Mouse (Mus musculus): ENCODE data around the gene Ildr2. TPM values are rescaled to one million over a fixed set of nuclear protein-coding genes. Genes with fewer than 3 reads are reported as not detected.

Gene Ildr2
- polyA plus RNA-seq, 1 experiment from 2014 or later: 5.1 TPM

DNA sequence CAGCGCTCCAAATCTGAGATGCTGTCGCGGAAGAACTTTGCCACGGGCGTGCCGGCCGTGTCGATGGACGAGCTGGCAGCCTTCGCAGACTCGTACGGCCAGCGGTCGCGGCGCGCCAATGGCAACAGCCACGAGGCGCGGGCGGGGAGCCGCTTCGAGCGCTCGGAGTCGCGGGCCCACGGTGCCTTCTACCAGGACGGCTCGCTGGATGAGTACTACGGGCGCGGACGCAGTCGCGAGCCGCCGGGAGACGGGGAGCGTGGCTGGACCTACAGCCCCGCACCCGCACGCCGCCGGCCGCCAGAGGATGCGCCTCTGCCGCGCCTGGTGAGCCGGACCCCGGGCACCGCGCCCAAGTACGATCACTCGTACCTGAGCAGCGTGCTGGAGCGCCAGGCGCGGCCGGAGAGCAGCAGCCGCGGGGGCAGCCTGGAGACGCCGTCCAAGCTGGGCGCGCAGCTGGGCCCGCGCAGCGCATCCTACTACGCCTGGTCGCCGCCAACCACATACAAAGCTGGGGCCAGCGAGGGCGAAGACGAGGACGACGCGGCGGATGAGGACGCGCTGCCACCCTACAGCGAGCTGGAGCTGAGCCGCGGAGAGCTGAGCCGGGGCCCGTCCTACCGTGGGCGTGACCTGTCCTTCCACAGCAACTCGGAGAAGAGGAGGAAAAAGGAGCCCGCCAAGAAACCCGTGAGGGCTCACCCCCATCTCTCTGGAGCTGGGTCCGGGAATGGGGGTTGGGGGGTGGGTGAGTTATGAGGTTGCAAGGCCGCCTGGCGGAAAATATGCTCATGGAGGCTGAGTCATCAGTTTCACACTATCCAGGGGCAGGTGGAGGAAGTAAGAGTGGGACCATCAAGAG, 55.1 kb downstream of the Ildr2 start:
- no peaks in the 10 kb centered on the region for H3K9me3 ChIP-seq

DNA sequence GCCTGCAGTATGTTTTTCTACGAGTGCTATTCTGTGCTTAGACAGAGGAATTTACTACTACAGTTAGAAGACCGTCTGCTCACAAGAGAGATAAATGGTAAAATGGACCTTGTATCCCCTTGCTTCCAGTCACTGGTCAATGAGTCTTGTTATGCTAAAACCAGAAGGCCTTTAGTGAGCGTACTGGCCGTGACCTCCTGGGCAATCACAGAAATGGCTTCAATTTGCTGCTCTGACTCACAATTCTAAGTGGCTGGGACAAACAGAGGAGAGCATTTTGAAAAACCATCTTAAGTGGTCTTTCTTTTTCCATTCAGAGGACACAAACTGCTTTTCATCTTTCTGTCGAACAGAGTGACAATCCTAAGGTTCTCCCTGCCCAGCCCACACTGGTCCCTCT, 57.2 kb downstream of the Ildr2 start:
- no peak for ATAC-seq (ENCODE audit: low FRiP score, low read depth)
- H3K9ac ChIP-seq: no peak overlapping the region
- H3K9me3 ChIP-seq: no peaks in the 10 kb centered on the region
- peaks cover 17% of the 10 kb centered on the region; the same call in 1 of the 2 replicates for H3K27me3 ChIP-seq (replicated peaks)
- no peak overlapping the region for H3K4me3 ChIP-seq
- H3K4me2 ChIP-seq (replicated peaks): no peak overlapping the region
- H3K4me1 ChIP-seq: peaks cover 5% of the 10 kb centered on the region; the same call in 1 of the 2 replicates
- H3K36me3 ChIP-seq: peaks cover 2% of the 10 kb centered on the region; the same call in 1 of the 2 replicates
- 63% methylated on average over 5 of the region's 5 CpGs for WGBS
- no peak overlapping the region for H3K27ac ChIP-seq

More for the DNA sequence above, 55.1 kb downstream of the Ildr2 start:
- H3K27ac ChIP-seq: no peak overlapping the region
- peaks cover 17% of the 10 kb centered on the region; the same call in 1 of the 2 replicates for H3K27me3 ChIP-seq (replicated peaks)
- ATAC-seq (ENCODE audit: low FRiP score, low read depth): peak; percentile 78
- peak overlapping the region; percentile 90 for H3K4me2 ChIP-seq (replicated peaks)
- peaks cover 5% of the 10 kb centered on the region; the same call in 1 of the 2 replicates for H3K4me1 ChIP-seq
- peak overlapping the region; percentile 70 for H3K9ac ChIP-seq
- H3K4me3 ChIP-seq: peak overlapping the region; percentile 57
- WGBS: 1% methylated on average over 94 of the region's 94 CpGs
- H3K36me3 ChIP-seq: peaks cover 2% of the 10 kb centered on the region; the same call in 1 of the 2 replicates

DNA sequence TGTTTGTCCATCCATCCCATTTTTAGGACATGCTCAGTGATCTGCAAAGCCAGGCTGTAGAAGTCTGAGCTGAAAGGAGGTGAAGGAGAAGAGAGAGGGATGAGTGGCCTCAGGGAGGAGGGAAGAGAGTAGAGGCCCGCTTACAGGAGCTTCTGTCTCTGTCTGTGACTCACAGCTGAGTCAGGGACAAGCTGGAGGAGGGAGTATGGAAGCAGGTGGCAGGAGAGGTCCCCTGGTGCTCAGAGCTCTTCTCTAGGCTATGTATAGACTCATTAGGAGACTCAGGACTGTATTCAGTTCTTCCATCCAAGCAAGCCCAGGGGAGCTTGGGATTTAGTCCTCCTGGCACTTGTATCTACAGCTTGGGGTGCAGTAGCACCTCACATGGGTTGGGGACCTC, 59.7 kb downstream of the Ildr2 start:
- H3K36me3 ChIP-seq: peaks cover 2% of the 10 kb centered on the region; the same call in 1 of the 2 replicates
- no peaks in the 10 kb centered on the region for H3K9me3 ChIP-seq
- no peak overlapping the region for H3K9ac ChIP-seq
- no peak overlapping the region for H3K27ac ChIP-seq
- no peak overlapping the region for H3K4me2 ChIP-seq (replicated peaks)
- WGBS: 83% methylated on average over 1 of the region's 1 CpGs
- H3K4me1 ChIP-seq: peaks cover 2% of the 10 kb centered on the region; the same call in 1 of the 2 replicates
- H3K4me3 ChIP-seq: no peak overlapping the region
- no peak for ATAC-seq (ENCODE audit: low FRiP score, low read depth)
- 0 out of 2 replicates have a peak, but pooled peaks cover 6% of the 10 kb centered on the region for H3K27me3 ChIP-seq (replicated peaks)

DNA sequence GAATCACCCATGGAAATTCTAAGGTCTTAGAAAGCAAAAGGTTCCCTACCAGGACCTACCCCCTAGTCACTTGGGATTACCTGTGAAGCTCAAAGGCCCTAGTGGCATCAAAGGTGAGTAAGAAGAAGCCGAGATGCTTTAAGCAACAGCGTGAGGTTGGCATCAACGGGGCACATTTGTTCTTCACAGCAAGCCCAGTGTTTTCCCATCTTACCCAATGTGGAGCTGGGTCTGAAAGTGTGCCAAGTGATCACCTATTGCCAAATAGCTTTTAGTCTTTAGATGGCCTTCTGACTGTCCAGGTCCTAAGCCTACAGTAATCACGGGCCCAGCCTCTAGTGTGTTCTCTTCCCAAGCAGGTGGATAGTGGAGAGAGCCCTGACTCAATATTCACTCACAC, 61.8 kb downstream of the Ildr2 start:
- H3K27ac ChIP-seq: no peak overlapping the region
- no peak overlapping the region for H3K4me2 ChIP-seq (replicated peaks)
- ATAC-seq (ENCODE audit: low FRiP score, low read depth): no peak
- H3K27me3 ChIP-seq (replicated peaks): no peaks in the 10 kb centered on the region
- H3K4me1 ChIP-seq: no peaks in the 10 kb centered on the region
- no peaks in the 10 kb centered on the region for H3K9me3 ChIP-seq
- WGBS: 89% methylated on average over 4 of the region's 4 CpGs
- H3K4me3 ChIP-seq: no peak overlapping the region
- H3K36me3 ChIP-seq: peaks cover 2% of the 10 kb centered on the region; the same call in 1 of the 2 replicates
- H3K9ac ChIP-seq: no peak overlapping the region

DNA sequence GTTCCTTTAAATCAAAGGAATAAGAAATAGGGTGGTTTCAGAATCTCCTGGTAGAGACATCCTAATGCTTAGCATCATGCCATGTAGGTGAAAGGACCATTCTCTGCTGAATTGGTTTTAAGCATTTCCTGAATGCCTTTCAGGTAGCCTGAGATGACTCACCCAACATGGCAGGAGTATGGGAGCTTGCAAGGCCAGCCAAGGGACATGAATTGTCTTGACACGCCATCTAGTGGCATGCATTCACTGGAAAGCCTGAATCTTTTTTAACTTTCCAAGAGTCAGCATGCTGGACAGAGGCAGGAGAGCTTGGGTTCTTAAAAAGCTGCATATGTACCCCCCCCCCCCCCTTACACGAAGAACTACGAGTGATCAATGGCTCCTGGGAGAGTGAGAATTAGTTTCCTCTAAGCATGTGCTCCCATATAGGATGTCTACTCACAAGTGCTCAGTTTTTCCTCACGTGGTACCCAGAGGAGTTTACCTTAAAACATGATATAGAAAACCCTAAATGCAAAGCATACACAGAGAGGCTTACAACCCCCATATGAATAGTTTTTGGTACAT, 65.3 kb downstream of the Ildr2 start:
- H3K27ac ChIP-seq: no peak overlapping the region
- H3K4me3 ChIP-seq: no peak overlapping the region
- H3K9me3 ChIP-seq: no peaks in the 10 kb centered on the region
- no peaks in the 10 kb centered on the region for H3K36me3 ChIP-seq
- ATAC-seq (ENCODE audit: low FRiP score, low read depth): 0 out of 2 replicates have a peak, but pooled peaks have one; percentile 44
- 23% methylated on average over 4 of the region's 4 CpGs for WGBS
- no peaks in the 10 kb centered on the region for H3K27me3 ChIP-seq (replicated peaks)
- no peaks in the 10 kb centered on the region for H3K4me1 ChIP-seq
- no peak overlapping the region for H3K4me2 ChIP-seq (replicated peaks)
- H3K9ac ChIP-seq: no peak overlapping the region

DNA sequence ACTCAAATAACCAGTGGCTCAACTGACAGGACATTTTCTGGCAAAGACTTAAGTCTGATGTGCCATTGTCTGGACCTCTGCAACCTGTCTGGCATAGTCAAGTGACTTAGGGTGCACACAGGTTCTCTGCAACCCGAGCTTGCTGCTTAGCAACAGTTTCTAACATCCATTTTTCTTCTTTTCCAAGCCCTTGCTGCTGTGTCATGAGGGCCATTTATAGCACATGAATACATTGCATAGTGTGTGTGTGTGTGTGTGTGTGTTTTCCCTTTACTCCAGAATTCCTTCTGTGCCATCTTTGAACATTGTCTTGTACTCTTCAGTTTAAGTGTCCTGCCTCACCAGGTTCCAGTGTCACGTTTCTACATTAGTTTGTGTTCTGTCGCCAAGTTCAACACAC, 72.5 kb downstream of the Ildr2 start:
- H3K4me3 ChIP-seq: no peak overlapping the region
- no peak for ATAC-seq (ENCODE audit: low FRiP score, low read depth)
- H3K4me2 ChIP-seq (replicated peaks): no peak overlapping the region
- no peaks in the 10 kb centered on the region for H3K27me3 ChIP-seq (replicated peaks)
- H3K4me1 ChIP-seq: no peaks in the 10 kb centered on the region
- no peaks in the 10 kb centered on the region for H3K9me3 ChIP-seq
- no peak overlapping the region for H3K27ac ChIP-seq
- WGBS: 77% methylated on average over 3 of the region's 3 CpGs
- H3K36me3 ChIP-seq: no peaks in the 10 kb centered on the region
- no peak overlapping the region for H3K9ac ChIP-seq

DNA sequence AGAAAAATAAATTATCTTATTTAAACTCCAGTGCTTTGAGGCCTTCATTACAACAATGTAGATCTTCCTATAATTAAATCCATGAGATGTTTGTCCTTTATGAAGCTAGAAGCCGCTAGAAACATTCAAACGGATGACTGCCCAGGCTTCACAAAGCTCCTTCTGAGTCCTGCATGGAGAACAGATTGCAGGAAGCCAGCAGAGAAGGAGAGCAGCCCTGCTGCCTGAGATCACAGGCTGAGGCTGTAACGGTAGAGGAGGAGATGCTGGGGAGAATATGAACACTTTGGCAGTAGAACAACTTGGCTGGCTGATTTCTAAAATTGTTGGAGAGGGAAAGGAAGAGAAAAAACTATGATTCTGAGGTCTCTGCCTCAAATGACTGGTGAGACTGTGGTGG, 76.8 kb downstream of the Ildr2 start:
- no peaks in the 10 kb centered on the region for H3K9me3 ChIP-seq
- H3K4me1 ChIP-seq: no peaks in the 10 kb centered on the region
- no peak overlapping the region for H3K4me2 ChIP-seq (replicated peaks)
- no peaks in the 10 kb centered on the region for H3K27me3 ChIP-seq (replicated peaks)
- WGBS: 60% methylated on average over 3 of the region's 3 CpGs
- no peaks in the 10 kb centered on the region for H3K36me3 ChIP-seq
- H3K9ac ChIP-seq: no peak overlapping the region
- H3K4me3 ChIP-seq: no peak overlapping the region
- no peak for ATAC-seq (ENCODE audit: low FRiP score, low read depth)
- no peak overlapping the region for H3K27ac ChIP-seq

DNA sequence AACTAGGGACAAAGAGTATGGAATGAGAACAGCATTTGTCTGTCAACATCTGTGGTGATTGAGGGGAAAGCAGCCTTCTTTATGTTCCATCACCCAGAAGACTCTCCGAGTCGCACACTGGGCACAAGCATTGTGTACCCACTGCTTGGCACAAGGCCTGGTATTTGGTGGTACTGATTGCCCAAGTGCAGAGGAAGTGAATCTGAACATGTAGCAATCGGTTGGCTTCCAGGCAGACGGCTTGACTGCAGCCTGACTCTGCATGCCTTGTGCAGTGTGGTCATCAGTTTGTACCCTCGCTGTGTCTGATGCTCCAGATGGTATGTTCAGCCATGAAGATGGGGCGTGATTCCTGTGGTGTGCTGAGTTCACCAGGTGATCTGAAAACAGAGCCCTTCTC, 85.2 kb downstream of the Ildr2 start:
- no peak overlapping the region for H3K27ac ChIP-seq
- no peak overlapping the region for H3K9ac ChIP-seq
- no peak overlapping the region for H3K4me3 ChIP-seq
- 91% methylated on average over 6 of the region's 6 CpGs for WGBS
- H3K27me3 ChIP-seq (replicated peaks): peaks cover 6% of the 10 kb centered on the region; the same call in 1 of the 2 replicates
- H3K4me1 ChIP-seq: peaks cover under 1% of the 10 kb centered on the region; the same call in 1 of the 2 replicates
- no peak for ATAC-seq (ENCODE audit: low FRiP score, low read depth)
- H3K36me3 ChIP-seq: no peaks in the 10 kb centered on the region
- H3K9me3 ChIP-seq: no peaks in the 10 kb centered on the region
- H3K4me2 ChIP-seq (replicated peaks): no peak overlapping the region

DNA sequence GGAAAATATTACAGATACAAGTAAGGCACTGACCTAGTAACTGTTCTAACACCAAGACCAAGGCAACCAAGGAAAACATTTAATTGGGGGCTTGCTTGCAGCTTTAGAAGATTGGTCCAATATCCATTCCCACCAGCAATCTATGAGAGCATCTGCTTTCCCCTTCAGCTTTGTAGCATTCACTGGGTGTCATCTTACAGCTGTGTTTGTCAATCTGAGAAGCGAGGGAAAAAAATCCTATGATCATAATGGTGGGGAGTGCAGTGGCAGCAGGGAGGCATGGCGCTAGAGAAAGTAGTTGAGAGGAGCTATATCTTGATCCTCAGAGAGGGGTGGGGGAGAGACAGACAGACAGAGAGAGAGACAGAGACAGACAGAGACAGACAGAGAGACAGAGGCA, 88.1 kb downstream of the Ildr2 start:
- 79% methylated on average over 2 of the region's 2 CpGs for WGBS
- Histone ChIP-seq H3K9ac (no peak overlapping the region), H3K4me3 (no peak overlapping the region), H3K4me2 (replicated peaks) (no peak overlapping the region), H3K4me1 (peaks cover 6% of the 10 kb centered on the region; the same call in 1 of the 2 replicates), H3K9me3 (no peaks in the 10 kb centered on the region), H3K27me3 (replicated peaks) (peaks cover 9% of the 10 kb centered on the region; the same call in 1 of the 2 replicates), H3K27ac (no peak overlapping the region), H3K36me3 (no peaks in the 10 kb centered on the region)
- ATAC-seq (ENCODE audit: low FRiP score, low read depth): no peak

DNA sequence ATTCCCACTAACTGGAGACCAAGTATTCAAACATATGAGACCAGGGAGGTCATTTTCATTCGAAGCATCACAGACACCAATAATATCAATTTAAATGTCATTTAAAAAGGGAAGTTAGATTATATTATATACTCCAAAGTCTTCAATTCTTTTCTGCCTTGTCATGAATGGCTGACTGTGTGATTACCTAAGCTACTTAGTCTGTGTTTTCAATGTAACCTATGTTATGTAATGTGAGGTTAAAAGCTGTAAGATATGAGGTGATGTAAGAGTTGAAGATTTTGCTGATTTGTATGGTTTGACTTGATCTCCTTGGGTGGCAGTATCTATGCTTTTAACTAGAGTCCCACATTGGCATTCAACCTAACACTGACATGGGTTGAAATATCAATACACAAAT, 88.6 kb downstream of the Ildr2 start:
- Histone ChIP-seq H3K9ac (no peak overlapping the region), H3K27me3 (replicated peaks) (peaks cover 10% of the 10 kb centered on the region; the same call in 1 of the 2 replicates), H3K9me3 (no peaks in the 10 kb centered on the region), H3K4me2 (replicated peaks) (no peak overlapping the region), H3K27ac (no peak overlapping the region), H3K4me3 (no peak overlapping the region), H3K4me1 (peaks cover 6% of the 10 kb centered on the region; the same call in 1 of the 2 replicates), H3K36me3 (no peaks in the 10 kb centered on the region)
- WGBS: 90% methylated on average over 1 of the region's 1 CpGs
- ATAC-seq (ENCODE audit: low FRiP score, low read depth): no peak

DNA sequence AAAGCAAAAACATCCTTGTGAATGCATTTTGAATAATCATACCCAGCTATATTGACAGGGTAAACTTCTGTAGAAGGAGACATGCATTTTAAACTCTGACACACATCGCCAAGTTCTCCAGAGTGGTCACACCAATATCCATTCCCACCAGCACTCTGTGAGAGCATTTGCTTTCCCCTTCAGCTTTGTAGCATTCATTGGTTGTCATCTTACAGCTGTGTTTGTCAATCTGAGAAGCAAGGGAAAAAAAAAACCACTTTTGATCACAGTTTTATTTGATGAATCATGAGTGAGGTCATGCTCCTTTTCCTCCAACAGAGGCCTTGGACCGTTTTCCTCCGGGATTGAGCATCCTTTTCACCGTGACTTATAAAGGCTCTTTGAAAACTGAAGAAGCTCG, 89.6 kb downstream of the Ildr2 start:
- Histone ChIP-seq H3K9ac (no peak overlapping the region), H3K27me3 (replicated peaks) (peaks cover 10% of the 10 kb centered on the region; the same call in 1 of the 2 replicates), H3K27ac (no peak overlapping the region), H3K4me3 (no peak overlapping the region), H3K4me1 (peaks cover 6% of the 10 kb centered on the region; the same call in 1 of the 2 replicates), H3K9me3 (no peaks in the 10 kb centered on the region), H3K36me3 (no peaks in the 10 kb centered on the region), H3K4me2 (replicated peaks) (no peak overlapping the region)
- WGBS: 48% methylated on average over 5 of the region's 5 CpGs
- ATAC-seq (ENCODE audit: low FRiP score, low read depth): no peak

DNA sequence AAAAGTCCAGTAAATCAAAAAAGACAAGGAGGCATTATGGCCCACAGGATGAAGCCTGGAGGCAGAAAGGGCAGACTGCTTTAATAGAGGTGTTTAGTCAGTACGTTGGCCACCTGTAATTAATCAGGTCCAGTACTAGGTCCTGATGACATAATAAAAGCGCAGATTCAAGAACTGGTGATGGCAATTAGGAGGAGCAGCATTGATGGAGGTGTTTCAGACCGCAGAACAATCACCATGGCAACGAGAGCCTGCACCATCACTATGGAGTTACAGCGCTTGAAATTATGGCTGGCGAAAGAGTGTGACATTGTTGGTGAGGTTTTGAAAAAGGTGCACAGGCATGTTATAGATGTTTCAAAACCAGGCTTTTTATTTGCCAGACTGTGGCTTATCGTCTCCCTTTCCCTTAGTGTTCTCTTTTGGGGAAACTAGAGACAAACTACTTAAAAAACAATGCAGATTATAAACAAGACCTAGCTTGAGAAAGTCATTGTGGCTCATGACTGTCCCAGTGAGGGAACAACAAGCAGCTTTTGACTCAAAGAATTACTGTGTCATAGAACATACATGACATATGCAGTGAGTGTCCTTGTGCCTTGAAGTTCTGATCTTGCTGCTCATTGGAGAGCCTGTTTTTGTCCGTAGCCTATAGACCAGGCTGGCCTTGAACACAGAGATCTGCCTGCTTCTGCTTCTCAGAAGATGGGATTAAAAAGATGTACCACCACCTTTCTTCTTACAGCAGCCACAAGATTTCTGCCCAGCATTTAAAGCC, 90.5 kb downstream of the Ildr2 start:
- peak; percentile 80 for ATAC-seq (ENCODE audit: low FRiP score, low read depth)

More for the DNA sequence above, 90.5 kb downstream of the Ildr2 start:
- Histone ChIP-seq H3K9me3 (no peaks in the 10 kb centered on the region), H3K4me1 (peaks cover 6% of the 10 kb centered on the region; the same call in 1 of the 2 replicates), H3K27me3 (replicated peaks) (peaks cover 10% of the 10 kb centered on the region; the same call in 1 of the 2 replicates), H3K4me3 (no peak overlapping the region), H3K4me2 (replicated peaks) (no peak overlapping the region), H3K36me3 (no peaks in the 10 kb centered on the region), H3K27ac (no peak overlapping the region), H3K9ac (no peak overlapping the region)
- 37% methylated on average over 8 of the region's 8 CpGs for WGBS

Data from neural tube, embryonic 12.5 days (tissue).